Mouse (Mus musculus) myocyte (in vitro differentiated cells): Measurements from ENCODE around the gene Thbs4. TPM values are rescaled to one million over a fixed set of nuclear protein-coding genes. Genes with fewer than 3 reads are reported as not detected.

Source experiments
- H3K27me3 ChIP-seq: one replicate; pipeline ENCODE4 v1.6.1; 2011; ENCODE audit not compliant: control insufficient read depth, insufficient read depth, insufficient read length
- H3K36me3 ChIP-seq: one replicate; pipeline ENCODE4 v1.6.1; 2011; ENCODE audit not compliant: control insufficient read depth, insufficient read depth
- H3K4me2 ChIP-seq: one replicate; pipeline ENCODE4 v1.6.1; 2011; ENCODE audit warnings: low read depth, control low read depth
- H3K4me3 ChIP-seq: one replicate; pipeline ENCODE4 v1.5.1; 2011; ENCODE audit warnings: mild to moderate bottlenecking, control low read depth, moderate library complexity
- H3K79me2 ChIP-seq: one replicate; pipeline ENCODE4 v1.6.1; 2011; ENCODE audit not compliant: control insufficient read depth, insufficient read depth
- H3ac ChIP-seq: one replicate; pipeline ENCODE4 v1.6.1; 2011; ENCODE audit not compliant: control insufficient read depth, insufficient read length
- CEBPB ChIP-seq: IDR thresholded peaks from 2 replicates; pipeline ENCODE4 v1.6.1; 2011; ENCODE audit warnings: mild to moderate bottlenecking, moderate library complexity; ENCODE audit not compliant: poor library complexity, insufficient read depth, severe bottlenecking
- E2F4 ChIP-seq: IDR thresholded peaks from one replicate; pipeline ENCODE4 v1.6.1; 2011; ENCODE audit warnings: mild to moderate bottlenecking, control low read depth, moderate library complexity; ENCODE audit not compliant: insufficient read depth
- MAX ChIP-seq: IDR thresholded peaks from one replicate; pipeline ENCODE4 v1.6.1; 2011; ENCODE audit warnings: low read depth, mild to moderate bottlenecking, control low read depth
- MYOD1 ChIP-seq, 3 experiments: IDR thresholded peaks; one replicate each; pipeline ENCODE4 v1.6.1; 2011; ENCODE audit warnings: control low read depth in 2 of 3, low read depth in 2 of 3, mild to moderate bottlenecking in 2 of 3, moderate library complexity in 1 of 3; ENCODE audit not compliant: insufficient read length in 2 of 3, control insufficient read depth in 1 of 3
- MYOG ChIP-seq, 3 experiments: IDR thresholded peaks; one replicate each; pipeline ENCODE4 v1.6.1; 2011; ENCODE audit warnings: control low read depth in 2 of 3, low read depth in 2 of 3, mild to moderate bottlenecking in 2 of 3; ENCODE audit not compliant: insufficient read length in 2 of 3, control insufficient read depth in 1 of 3, insufficient read depth in 1 of 3
- POLR2A ChIP-seq: IDR thresholded peaks from one replicate; pipeline ENCODE4 v1.6.1; 2011; ENCODE audit warnings: low read depth, mild to moderate bottlenecking, control low read depth, moderate library complexity; ENCODE audit not compliant: insufficient read length
- POLR2AphosphoS2 ChIP-seq: IDR thresholded peaks from one replicate; pipeline ENCODE4 v1.6.1; 2011; ENCODE audit warnings: low read depth, control low read depth; ENCODE audit not compliant: insufficient read length
- REST ChIP-seq: IDR thresholded peaks from one replicate; pipeline ENCODE4 v1.6.1; 2011; ENCODE audit warnings: mild to moderate bottlenecking, control low read depth, moderate library complexity; ENCODE audit not compliant: insufficient read depth, insufficient read length
- SRF ChIP-seq: IDR thresholded peaks from one replicate; pipeline ENCODE4 v1.6.1; 2011; ENCODE audit warnings: low read depth; ENCODE audit not compliant: control insufficient read depth, insufficient read length
- TCF12 ChIP-seq: IDR thresholded peaks from one replicate; pipeline ENCODE4 v1.6.1; 2011; ENCODE audit warnings: mild to moderate bottlenecking, control low read depth; ENCODE audit not compliant: poor library complexity, insufficient read depth, severe bottlenecking
- TCF3 ChIP-seq: IDR thresholded peaks from one replicate; pipeline ENCODE4 v1.6.1; 2011; ENCODE audit warnings: low read depth, control low read depth; ENCODE audit not compliant: insufficient read length
- USF1 ChIP-seq: IDR thresholded peaks from one replicate; pipeline ENCODE4 v1.6.1; 2011; ENCODE audit warnings: low read depth, mild to moderate bottlenecking, control low read depth, moderate library complexity
- polyA plus RNA-seq: library from polyadenylated mRNA; unstranded; fragments of >200 nt; fragmentation: generic; extraction: Trizol; gene quantifications from one replicate; pipeline ENCODE4 v1.2.1, GENCODE M21; 2012; ENCODE audit warnings: missing spikeins

Thbs4 gene
- polyA plus RNA-seq, 1 experiment: not detected

- no peak for TF ChIP-seq MYOG (IDR thresholded peaks at IDR 0.05; ENCODE audit: control insufficient read depth in 1 of 3, insufficient read depth in 1 of 3, insufficient read length in 2 of 3, low read depth in 2 of 3)
- no peak for TF ChIP-seq USF1
- no peak for TF ChIP-seq POLR2A
- Histone ChIP-seq H3K4me3 (no peak overlapping the region), H3ac (no peak overlapping the region), H3K36me3 (no peaks in the 10 kb centered on the region), H3K27me3 (no peaks in the 10 kb centered on the region), H3K4me2 (peak overlapping the region; percentile 76), H3K79me2 (no peaks in the 10 kb centered on the region)
These were observed 61.8 kb downstream of the Thbs4 start for GRCm38 (mm10) chr13:92732836-92733235.

- Histone ChIP-seq H3K79me2 (no peaks in the 10 kb centered on the region), H3K36me3 (no peaks in the 10 kb centered on the region), H3K4me2 (no peak overlapping the region), H3K27me3 (no peaks in the 10 kb centered on the region), H3ac (no peak overlapping the region), H3K4me3 (no peak overlapping the region)
- TF ChIP-seq E2F4 (no peak), MYOG (IDR thresholded peaks at IDR 0.05; ENCODE audit: control insufficient read depth in 1 of 3, insufficient read depth in 1 of 3, insufficient read length in 2 of 3, low read depth in 2 of 3) (no peak), SRF (no peak), POLR2AphosphoS2 (no peak), REST (no peak), USF1 (no peak), MAX (no peak), POLR2A (no peak), TCF12 (no peak), TCF3 (no peak), MYOD1 (IDR thresholded peaks at IDR 0.05; ENCODE audit: control insufficient read depth in 1 of 3, insufficient read length in 2 of 3, low read depth in 2 of 3) (no peak), CEBPB (no peak)
These were observed 62.8 kb downstream of the Thbs4 start for GRCm38 (mm10) chr13:92731811-92732210.

- no peak overlapping the region for H3ac ChIP-seq
- H3K36me3 ChIP-seq: no peaks in the 10 kb centered on the region
- TF ChIP-seq POLR2A: no peak
- no peak for TF ChIP-seq MAX
- TF ChIP-seq TCF3: no peak
- no peak for TF ChIP-seq MYOD1 (IDR thresholded peaks at IDR 0.05; ENCODE audit: control insufficient read depth in 1 of 3, insufficient read length in 2 of 3, low read depth in 2 of 3)
- no peak for TF ChIP-seq CEBPB
- no peak for TF ChIP-seq TCF12
- no peak for TF ChIP-seq SRF
- no peak for TF ChIP-seq MYOG (IDR thresholded peaks at IDR 0.05; ENCODE audit: control insufficient read depth in 1 of 3, insufficient read depth in 1 of 3, insufficient read length in 2 of 3, low read depth in 2 of 3)
- TF ChIP-seq REST: no peak
- no peak for TF ChIP-seq USF1
- TF ChIP-seq POLR2AphosphoS2: no peak
- no peak for TF ChIP-seq E2F4
- no peak overlapping the region for H3K4me3 ChIP-seq
- no peaks in the 10 kb centered on the region for H3K79me2 ChIP-seq
- no peaks in the 10 kb centered on the region for H3K27me3 ChIP-seq
- H3K4me2 ChIP-seq: no peak overlapping the region
These were observed 64.8 kb downstream of the Thbs4 start for GRCm38 (mm10) chr13:92729811-92730210.

GRCm38 (mm10) chr13:92722389-92722788 lies 72.2 kb downstream of the Thbs4 start:
- H3K4me3 ChIP-seq: no peak overlapping the region
- H3K79me2 ChIP-seq: no peaks in the 10 kb centered on the region
- no peak for TF ChIP-seq REST
- no peak for TF ChIP-seq POLR2AphosphoS2
- no peak for TF ChIP-seq USF1
- no peak for TF ChIP-seq TCF3
- TF ChIP-seq POLR2A: no peak
- no peak for TF ChIP-seq MAX
- TF ChIP-seq MYOG (IDR thresholded peaks at IDR 0.05; ENCODE audit: control insufficient read depth in 1 of 3, insufficient read depth in 1 of 3, insufficient read length in 2 of 3, low read depth in 2 of 3): no peak
- TF ChIP-seq SRF: no peak
- TF ChIP-seq MYOD1 (IDR thresholded peaks at IDR 0.05; ENCODE audit: control insufficient read depth in 1 of 3, insufficient read length in 2 of 3, low read depth in 2 of 3): no peak
- TF ChIP-seq E2F4: no peak
- no peak overlapping the region for H3ac ChIP-seq
- H3K4me2 ChIP-seq: peak overlapping the region; percentile 25
- no peaks in the 10 kb centered on the region for H3K27me3 ChIP-seq
- no peaks in the 10 kb centered on the region for H3K36me3 ChIP-seq

- H3K4me2 ChIP-seq: no peak overlapping the region
- no peak overlapping the region for H3ac ChIP-seq
- H3K27me3 ChIP-seq: no peaks in the 10 kb centered on the region
- H3K36me3 ChIP-seq: no peaks in the 10 kb centered on the region
- no peak for TF ChIP-seq TCF12
- no peak for TF ChIP-seq MYOG (IDR thresholded peaks at IDR 0.05; ENCODE audit: control insufficient read depth in 1 of 3, insufficient read depth in 1 of 3, insufficient read length in 2 of 3, low read depth in 2 of 3)
- TF ChIP-seq POLR2A: no peak
- TF ChIP-seq POLR2AphosphoS2: no peak
- TF ChIP-seq E2F4: no peak
- TF ChIP-seq TCF3: no peak
- TF ChIP-seq MAX: no peak
- TF ChIP-seq REST: no peak
- no peak for TF ChIP-seq USF1
- TF ChIP-seq MYOD1 (IDR thresholded peaks at IDR 0.05; ENCODE audit: control insufficient read depth in 1 of 3, insufficient read length in 2 of 3, low read depth in 2 of 3): no peak
- no peak for TF ChIP-seq CEBPB
- TF ChIP-seq SRF: no peak
- no peak overlapping the region for H3K4me3 ChIP-seq
- no peaks in the 10 kb centered on the region for H3K79me2 ChIP-seq
These were observed 73.6 kb downstream of the Thbs4 start for GRCm38 (mm10) chr13:92721006-92721405.
